Mouse (Mus musculus) gastrocnemius, postnatal 25 days (tissue): ENCODE data around the gene Ntmt1. TPM values are rescaled to one million over a fixed set of nuclear protein-coding genes. Genes with fewer than 3 reads are reported as not detected.
A peak's percentile ranks its signal among the peaks of the same experiment; 100 is the strongest.

Source experiments
- DNase-seq: peaks from one replicate; pipeline ENCODE4 v3.0.0; 2022
- long read RNA-seq, 2 experiments: library from polyadenylated mRNA; stranded (forward); transcript quantifications; one replicate each; pipeline ENCODE4 v2.0.0; 2021
- total RNA-seq, 2 experiments: library from RNA; stranded (reverse); gene quantifications; 1 replicate in 1 of 2; 2 replicates in 1 of 2; pipeline ENCODE4 v1.2.3; 2021

Gene Ntmt1
- total RNA-seq, result 10 to 100 TPM; 15.6 to 16.2 TPM
- long read RNA-seq, experiment 1, transcript Ntmt1-201 (4 exons, 1,387 nt), result major isoform, 31 of 41 reads
- long read RNA-seq, experiment 1, partial matches to known transcripts, result 2 of 41 reads
- long read RNA-seq, experiment 1, other reads (novel, unspliced or antisense), result 4 of 41 reads
- long read RNA-seq, experiment 2, transcript Ntmt1-201 (4 exons, 1,387 nt), result major isoform, 21 of 26 reads
- long read RNA-seq, experiment 2, partial matches to known transcripts, result 0 of 26 reads
- long read RNA-seq, experiment 2, other reads (novel, unspliced or antisense), result 4 of 26 reads

DNA sequence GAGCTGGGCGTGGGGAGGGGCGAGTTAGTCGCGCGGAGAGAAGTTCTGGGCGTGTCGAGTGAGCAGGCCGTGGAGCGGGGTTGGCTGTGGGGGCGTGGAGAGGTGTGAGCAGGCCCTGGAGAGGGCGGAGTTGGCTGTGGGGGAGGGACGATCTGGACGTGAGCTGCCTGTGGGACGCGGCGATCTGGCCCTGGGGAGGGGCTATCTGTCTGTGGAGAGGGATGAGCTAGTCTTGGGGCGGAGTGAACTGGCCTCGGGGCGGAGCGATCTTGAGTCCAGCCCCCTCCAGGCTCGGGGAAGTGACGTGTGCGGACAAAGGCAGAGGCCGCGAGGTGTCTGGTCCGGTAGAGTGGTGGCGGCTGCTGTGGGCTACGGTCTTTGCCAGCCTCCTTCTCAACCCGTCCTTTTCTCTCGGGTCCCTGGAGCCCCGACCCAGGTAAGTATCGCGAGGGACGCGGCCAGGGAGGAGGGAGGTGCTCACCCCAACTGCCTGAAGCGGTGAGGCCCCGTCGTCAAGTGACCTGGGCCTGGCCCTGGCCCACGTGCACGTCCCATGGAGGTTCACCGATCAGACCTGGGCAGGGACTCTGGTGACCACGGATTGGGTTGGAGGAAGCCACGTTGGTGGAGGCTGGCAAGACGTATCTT, at the start of gene Ntmt1:
Gene Ntmt1 (plus strand): TSS at position 179 of the 648 bp plus-strand sequence.
- DNase-seq, result peak; percentile 100

- DNase-seq, result peak; percentile 88
Observed at GRCm38 (mm10) chr2:30758341-30759087, 49.1 kb upstream of the Ntmt1 start.

DNA sequence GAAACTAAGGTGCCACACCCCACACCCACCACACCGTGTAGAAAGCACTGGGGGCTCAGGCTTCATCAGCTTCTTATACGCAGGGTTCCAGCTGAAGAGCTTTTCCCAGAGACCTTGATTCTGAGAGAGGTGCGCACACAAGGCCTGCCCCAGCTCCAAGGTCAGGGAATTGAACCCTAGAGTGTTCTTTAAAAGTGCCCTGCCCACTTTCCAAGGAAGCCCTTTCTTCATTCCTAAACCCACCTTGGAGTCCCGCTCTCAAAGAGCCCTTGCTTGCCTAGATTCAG, 48.6 kb upstream of the Ntmt1 start:
- DNase-seq, result no peak

- DNase-seq, result no peak
Observed at GRCm38 (mm10) chr2:30759442-30759841, 48.2 kb upstream of the Ntmt1 start.

DNA sequence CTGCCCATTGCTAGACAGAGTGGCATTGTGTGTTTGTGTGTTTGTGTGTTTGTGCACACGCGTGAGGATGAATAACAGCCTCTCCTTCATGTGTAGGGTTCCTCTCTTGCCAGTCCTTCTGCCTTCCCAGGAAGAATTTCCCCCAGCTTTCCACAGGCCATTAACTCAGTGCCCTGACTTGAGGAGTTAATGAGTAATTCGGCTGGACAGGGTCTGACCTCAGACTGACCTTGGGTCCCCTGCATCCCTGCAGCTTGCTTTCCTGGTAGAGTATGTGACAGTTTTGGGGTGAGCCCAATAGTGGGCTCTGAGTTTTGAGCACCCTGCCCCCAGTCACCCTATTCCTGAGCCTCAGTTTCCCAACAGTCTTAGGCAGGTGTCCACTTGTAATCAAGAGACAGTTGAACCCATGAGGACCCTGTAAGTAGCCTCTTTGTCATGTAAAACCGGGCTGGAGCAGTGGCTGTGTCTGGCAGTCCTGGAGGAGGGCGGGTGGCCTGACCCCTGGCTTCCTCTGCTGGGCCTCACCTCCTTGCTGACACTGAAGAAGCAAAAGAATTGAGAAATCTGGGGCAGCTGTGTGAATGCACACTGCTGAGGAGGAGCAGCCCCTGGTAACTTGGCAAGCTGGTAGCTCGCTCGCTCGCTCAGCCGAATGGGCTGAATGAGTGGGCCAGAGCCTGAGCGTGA, 47.6 kb upstream of the Ntmt1 start:
- DNase-seq, result no peak

DNA sequence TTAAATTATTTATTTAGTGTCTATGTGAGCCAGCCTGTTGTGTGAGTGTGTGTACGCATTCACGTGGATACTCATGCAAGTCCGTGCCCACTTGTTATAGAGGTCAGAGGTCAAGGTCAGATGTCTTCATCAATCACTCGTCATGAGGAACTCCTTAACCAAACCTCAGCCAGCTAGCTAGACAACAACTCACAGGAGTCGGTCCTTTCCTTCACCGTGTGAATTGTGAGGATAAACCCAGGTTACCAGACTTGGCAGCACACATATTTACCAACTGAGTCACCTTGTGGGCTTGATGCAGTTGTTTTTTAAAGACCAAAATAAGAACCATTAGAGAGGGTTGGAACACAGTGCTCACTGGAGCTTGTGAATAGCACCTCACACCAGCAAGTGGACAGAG, 46.9 kb upstream of the Ntmt1 start:
- DNase-seq, result no peak

GRCm38 (mm10) chr2:30766446-30766845, 41.2 kb upstream of the Ntmt1 start:
- DNase-seq, result no peak

DNA sequence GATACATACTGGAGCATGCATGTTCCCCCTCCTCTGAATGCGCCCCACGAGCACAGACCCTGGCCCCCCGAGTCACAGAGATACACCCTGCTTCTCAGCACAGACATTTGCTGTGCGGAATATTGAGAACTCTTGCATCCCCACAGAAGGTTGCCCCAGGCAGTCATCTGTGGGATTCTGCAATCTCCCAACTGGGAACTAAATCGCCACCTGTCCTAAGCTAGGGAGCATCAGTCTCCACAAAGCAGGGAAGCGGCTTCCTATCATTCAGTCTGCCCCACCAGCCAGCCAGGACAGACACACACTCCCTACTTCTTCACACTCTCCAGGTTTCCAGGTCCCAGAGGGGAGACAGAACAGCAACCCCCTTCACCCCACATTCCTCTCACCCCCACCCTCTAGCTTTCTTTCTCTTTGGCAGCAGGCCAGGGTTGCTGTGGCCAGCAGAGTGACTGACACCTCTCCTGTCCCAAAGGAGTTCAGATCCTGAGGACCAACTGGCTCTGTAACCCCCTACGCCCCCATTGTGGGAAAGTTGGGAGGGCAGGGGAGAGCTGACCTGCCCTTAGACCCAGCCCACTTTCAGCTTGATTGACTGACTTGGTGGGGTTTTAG, 39.9 kb upstream of the Ntmt1 start:
- no peak for DNase-seq

DNA sequence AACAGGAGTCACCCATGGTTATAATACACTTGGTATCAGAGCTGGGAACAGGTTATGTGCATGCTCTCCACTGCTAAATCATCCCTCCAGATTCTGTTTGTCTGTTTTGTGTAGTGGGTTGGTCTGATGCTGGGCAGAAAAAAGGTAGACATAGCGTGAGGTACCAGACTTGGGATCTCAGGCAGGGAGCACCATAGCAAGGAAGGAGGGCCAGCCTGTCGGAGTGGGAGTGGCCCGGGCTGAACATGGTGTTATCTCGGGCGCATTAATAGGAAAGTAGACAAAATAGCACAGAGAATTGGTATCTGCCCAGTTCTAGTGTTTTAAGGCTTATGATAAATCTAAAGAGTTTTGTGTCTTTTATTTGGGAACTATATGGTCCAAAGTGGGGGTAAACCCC, 39.1 kb upstream of the Ntmt1 start:
- no peak for DNase-seq

DNA sequence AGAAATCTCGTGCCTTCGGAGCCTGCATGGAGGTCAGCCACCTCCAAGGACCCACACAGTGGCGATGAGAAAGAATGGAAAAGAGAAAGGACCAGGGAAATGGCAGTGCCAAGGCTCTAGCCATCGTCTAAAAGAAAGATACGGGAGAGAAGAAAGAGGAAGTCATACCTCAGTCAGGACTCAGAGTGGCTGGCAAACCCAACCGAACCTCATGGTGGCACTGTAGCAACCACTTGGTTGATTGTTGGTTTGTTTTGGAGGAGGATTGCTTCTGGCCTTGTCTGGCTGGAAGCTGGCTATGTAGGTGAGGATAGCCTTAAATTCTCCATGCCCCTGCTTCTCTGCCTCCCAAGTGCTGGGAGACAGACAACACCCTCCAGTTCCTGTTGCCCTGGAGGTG, 38.4 kb upstream of the Ntmt1 start:
- no peak for DNase-seq

GRCm38 (mm10) chr2:30771368-30771805, 36.2 kb upstream of the Ntmt1 start:
- no peak for DNase-seq

GRCm38 (mm10) chr2:30771806-30772460, 35.7 kb upstream of the Ntmt1 start:
- DNase-seq, result peak; percentile 74

GRCm38 (mm10) chr2:30772581-30773312, 34.9 kb upstream of the Ntmt1 start:
- no peak for DNase-seq

DNA sequence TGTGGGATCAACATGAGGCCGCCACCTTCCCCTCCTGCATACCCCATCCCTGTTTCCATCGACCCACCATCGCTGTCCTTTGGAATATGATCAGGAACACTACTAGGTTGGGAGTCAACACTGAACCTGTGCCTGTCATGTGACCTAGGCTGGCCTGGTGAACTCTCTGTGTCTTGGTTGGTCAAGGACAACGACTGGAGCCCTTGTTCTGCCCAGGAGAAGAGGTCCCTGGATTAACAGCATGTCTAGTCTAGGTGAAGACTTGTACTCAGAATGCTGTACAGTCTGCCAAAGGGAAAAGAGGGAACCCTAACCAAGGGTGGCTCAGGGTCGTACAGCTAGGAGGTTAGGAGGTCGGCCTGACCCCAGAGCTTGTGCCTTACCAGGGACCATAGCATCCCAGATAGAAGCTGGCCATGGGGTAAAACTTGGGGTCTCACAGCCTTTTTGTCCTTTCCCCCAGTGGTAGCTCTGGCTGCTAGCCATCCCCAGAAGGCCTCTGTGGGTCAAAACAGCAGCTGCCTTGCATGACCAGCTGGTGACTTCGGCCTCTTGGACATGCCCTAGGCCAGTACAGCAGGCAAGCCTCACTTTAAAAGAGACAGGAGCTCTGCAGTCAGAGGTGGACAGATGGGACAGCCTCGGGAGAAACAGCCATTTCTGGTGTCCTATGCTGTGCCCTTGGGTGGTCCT, 34.2 kb upstream of the Ntmt1 start:
- no peak for DNase-seq

DNA sequence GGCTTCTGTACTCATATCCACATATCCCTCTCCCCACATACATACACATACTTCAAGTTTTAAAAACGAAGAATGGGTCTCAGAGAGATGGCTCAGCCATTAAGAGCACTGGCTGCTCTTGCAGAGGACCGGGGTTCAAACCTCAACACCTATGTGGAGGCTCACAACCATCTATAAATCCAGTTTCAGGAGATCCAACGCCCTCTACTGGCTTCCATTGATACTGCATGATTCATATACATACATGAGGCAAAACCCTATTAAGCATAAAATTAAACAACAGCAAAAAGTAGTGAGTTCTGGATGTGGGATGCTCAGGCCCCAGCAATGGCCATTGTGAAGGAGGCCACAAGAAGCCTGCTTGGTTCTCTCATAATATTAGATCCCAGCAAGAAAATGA, 31.7 kb upstream of the Ntmt1 start:
- DNase-seq, result no peak

GRCm38 (mm10) chr2:30777266-30777665, 30.4 kb upstream of the Ntmt1 start:
- DNase-seq, result no peak

GRCm38 (mm10) chr2:30778235-30778634, 29.4 kb upstream of the Ntmt1 start:
- no peak for DNase-seq

GRCm38 (mm10) chr2:30779241-30779640, 28.4 kb upstream of the Ntmt1 start:
- no peak for DNase-seq

GRCm38 (mm10) chr2:30782312-30783290, 25.0 kb upstream of the Ntmt1 start:
- no peak for DNase-seq
